Mouse (Mus musculus) liver, embryonic 15.5 days (tissue): ENCODE results near the gene Ech1. TPM values are rescaled to one million over a fixed set of nuclear protein-coding genes. Genes with fewer than 3 reads are reported as not detected.

ENCODE experiments used
- ATAC-seq: fragments of 200-750 bp; cut with Nextera tagmentation; 2 replicates; pipeline ENCODE4 v1.8.0; 2017; ENCODE audit warnings: moderate number of reproducible peaks, mild to moderate bottlenecking, moderate library complexity; ENCODE audit not compliant: insufficient read depth
- H3K27ac ChIP-seq: fragments of 300-500 bp; sonication (generic); replicated peaks from 2 replicates; pipeline ENCODE4 v1.5.1; 2015; ENCODE audit warnings: mild to moderate bottlenecking, inconsistent platforms
- H3K27me3 ChIP-seq: fragments of 300-500 bp; sonication (generic); 2 replicates; pipeline ENCODE4 v1.6.1; 2015; ENCODE audit warnings: mild to moderate bottlenecking, inconsistent platforms
- H3K36me3 ChIP-seq: fragments of 300-500 bp; sonication (generic); replicated peaks from 2 replicates; pipeline ENCODE4 v1.6.1; 2015; ENCODE audit warnings: moderate library complexity, mild to moderate bottlenecking, inconsistent platforms
- H3K4me1 ChIP-seq: fragments of 300-500 bp; sonication (generic); replicated peaks from 2 replicates; pipeline ENCODE4 v1.6.1; 2015; ENCODE audit warnings: inconsistent platforms
- H3K4me2 ChIP-seq: fragments of 300-500 bp; sonication (generic); 2 replicates; pipeline ENCODE4 v1.6.1; 2015; ENCODE audit warnings: moderate library complexity, mild to moderate bottlenecking, inconsistent platforms
- H3K4me3 ChIP-seq: fragments of 300-500 bp; sonication (generic); replicated peaks from 2 replicates; pipeline ENCODE4 v1.5.1; 2015; ENCODE audit warnings: mild to moderate bottlenecking, inconsistent platforms
- H3K9ac ChIP-seq: fragments of 300-500 bp; sonication (generic); 2 replicates; pipeline ENCODE4 v1.6.1; 2015; ENCODE audit warnings: moderate library complexity, mild to moderate bottlenecking, inconsistent platforms
- H3K9me3 ChIP-seq: fragments of 300-500 bp; sonication (generic); replicated peaks from 2 replicates; pipeline ENCODE4 v1.6.1; 2016; ENCODE audit warnings: inconsistent platforms
- WGBS: fragments of 180-500 bp; shearing (Covaris S2); methylation state at CpG from one replicate; pipeline ENCODE4 v1.1.7; 2015; ENCODE audit warnings: mixed read lengths; ENCODE audit not compliant: insufficient replicate concordance; 5-methylcytosine and 5-hydroxymethylcytosine counted together
- polyA plus RNA-seq: library from polyadenylated mRNA; unstranded; fragments of >200 nt; fragmentation: Nextera tagmentation; extraction: Ambion mirVana; gene quantifications from 2 replicates; pipeline ENCODE4 v1.2.1, GENCODE M21; 2015

Ech1 gene
- 125 and 148 TPM in 2 replicates for polyA plus RNA-seq

DNA sequence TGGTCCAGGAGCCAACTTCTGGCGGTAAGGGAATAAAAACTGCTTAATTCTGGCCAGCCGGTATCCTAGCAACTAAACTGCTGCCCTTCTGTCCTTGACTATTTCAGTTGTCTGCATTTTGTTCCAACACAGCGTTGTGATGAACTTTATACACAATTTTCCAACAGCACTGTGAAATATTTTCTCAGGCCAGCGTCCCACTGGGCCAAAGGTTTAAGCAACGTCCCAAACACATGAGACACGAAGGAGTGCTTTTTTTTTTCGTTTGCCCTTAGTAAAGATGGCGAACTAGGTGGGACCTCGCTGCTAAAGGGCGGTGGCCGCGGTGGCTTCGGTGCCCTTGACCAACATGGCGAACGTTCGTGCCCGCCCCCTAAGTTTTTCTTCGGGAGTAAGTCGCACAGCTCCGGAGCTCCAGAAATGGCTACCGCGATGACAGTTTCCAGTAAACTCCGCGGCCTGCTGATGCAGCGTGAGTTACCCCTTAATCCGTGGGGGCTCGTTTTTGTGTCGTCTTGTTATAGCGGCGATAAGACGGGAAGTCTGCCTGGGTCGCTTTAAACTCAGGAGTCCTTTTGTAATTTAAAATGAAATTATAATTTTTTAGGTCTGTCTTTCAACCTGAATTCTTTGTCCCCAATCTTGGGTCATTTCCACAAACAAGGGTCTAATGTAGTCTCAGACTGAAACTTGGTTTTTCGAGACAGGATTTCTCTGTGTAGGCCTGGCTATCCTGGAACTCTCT, at the start of gene Ech1:
Ech1 (plus strand) TSS at position 277 of the 745 bp plus-strand sequence.
- H3K27me3 ChIP-seq: no peaks in the 10 kb centered on the region
- peak within 1 kb of the TSS; percentile 84 for H3K27ac ChIP-seq
- H3K36me3 ChIP-seq: peaks cover 35% of the 10 kb centered on the region
- ATAC-seq: peak; percentile 83
- no peaks in the 10 kb centered on the region for H3K9me3 ChIP-seq
- H3K4me1 ChIP-seq: peaks cover 71% of the 10 kb centered on the region
- 1% methylated on average over 33 of the region's 33 CpGs for WGBS
- H3K4me3 ChIP-seq: peak within 1 kb of the TSS; percentile 63
- H3K4me2 ChIP-seq: peak within 1 kb of the TSS; percentile 74
- H3K9ac ChIP-seq: peak within 1 kb of the TSS; percentile 67

DNA sequence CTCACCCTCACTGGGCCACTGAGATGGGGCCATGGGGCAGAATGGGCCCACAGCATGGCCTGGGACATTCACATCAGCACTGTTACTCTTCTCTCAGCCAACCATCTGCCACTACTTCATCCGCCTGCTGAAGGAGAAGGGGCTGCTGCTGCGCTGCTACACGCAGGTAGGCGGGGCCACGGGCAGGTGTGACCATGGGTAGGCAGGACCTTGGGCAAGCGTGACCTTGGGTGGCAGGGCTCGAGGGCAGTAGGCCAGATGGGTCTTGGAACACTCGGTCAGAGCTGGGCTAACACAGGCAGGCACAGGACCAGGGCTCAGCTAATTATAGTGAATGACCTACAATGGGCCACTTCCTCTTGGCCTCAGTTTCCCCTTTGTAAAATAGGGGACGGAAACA, 46.2 kb upstream of the Ech1 start:
- Histone ChIP-seq H3K4me3 (no peak overlapping the region), H3K9ac (no peak overlapping the region), H3K27me3 (no peaks in the 10 kb centered on the region), H3K27ac (no peak overlapping the region), H3K4me1 (peaks cover 18% of the 10 kb centered on the region), H3K4me2 (no peak overlapping the region), H3K36me3 (0 out of 2 replicates have a peak, but pooled peaks cover 4% of the 10 kb centered on the region), H3K9me3 (no peaks in the 10 kb centered on the region)
- 77% methylated on average over 9 of the region's 9 CpGs for WGBS
- no peak for ATAC-seq

DNA sequence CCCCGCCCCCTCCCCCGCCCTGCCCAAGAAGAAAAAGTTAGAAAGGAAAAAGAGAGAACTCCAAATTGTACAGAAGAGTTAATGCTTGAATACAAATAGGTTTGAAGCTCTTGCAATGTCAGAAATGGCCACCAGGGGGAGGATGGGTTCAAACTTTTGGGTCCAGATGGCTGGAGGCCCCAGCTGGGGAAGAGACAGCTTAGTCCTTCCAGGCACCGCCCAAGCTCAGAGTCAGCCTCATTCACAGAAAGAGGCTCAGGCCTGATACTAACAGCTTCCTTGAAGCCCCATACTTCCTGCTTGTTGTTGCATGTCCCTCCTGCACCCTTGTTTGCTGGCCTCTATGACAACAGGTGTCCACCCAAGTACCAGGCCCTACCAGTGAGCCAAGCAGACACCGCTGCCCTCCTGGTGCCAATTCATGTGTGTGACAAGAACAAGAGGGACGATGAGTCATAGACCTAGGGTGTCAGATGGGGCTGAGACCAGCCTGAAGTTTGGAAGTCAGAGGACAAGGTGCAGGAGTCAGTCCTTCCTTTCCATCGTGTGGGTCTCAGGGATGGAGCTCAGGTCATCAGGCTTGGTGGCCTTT, 44.9 kb upstream of the Ech1 start:
- Histone ChIP-seq H3K4me1 (peaks cover 18% of the 10 kb centered on the region), H3K27ac (peak overlapping the region; percentile 66; the same call in 1 of the 2 replicates), H3K9ac (no peak overlapping the region), H3K4me3 (no peak overlapping the region), H3K9me3 (no peaks in the 10 kb centered on the region), H3K36me3 (0 out of 2 replicates have a peak, but pooled peaks cover 4% of the 10 kb centered on the region), H3K27me3 (no peaks in the 10 kb centered on the region), H3K4me2 (no peak overlapping the region)
- peak; percentile 49; the same call in 1 of the 2 replicates for ATAC-seq
- WGBS: 38% methylated on average over 6 of the region's 6 CpGs

DNA sequence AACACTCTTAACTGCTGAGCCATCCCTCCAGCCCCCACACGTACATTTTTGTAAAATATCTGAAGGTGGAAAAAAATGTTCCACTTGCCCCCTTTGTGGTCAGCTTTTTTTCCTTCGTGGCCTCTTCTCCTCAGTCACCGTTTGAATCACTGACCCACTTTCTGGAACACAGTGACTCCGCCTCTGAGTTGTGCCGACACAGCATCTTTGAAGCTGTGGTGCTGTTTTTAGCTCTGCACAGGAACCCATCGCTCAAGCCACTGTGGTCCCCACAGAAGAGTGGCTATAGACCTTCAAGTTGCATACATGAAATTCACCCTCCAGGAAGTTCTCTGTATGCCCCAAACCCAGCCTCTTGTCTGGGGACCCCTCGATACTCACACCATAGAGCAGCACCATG, 44.2 kb upstream of the Ech1 start:
- Histone ChIP-seq H3K4me3 (no peak overlapping the region), H3K27ac (0 out of 2 replicates have a peak overlapping the region, but pooled peaks have one; percentile 30), H3K9me3 (no peaks in the 10 kb centered on the region), H3K27me3 (no peaks in the 10 kb centered on the region), H3K4me1 (peaks cover 18% of the 10 kb centered on the region), H3K9ac (no peak overlapping the region), H3K36me3 (0 out of 2 replicates have a peak, but pooled peaks cover 4% of the 10 kb centered on the region), H3K4me2 (no peak overlapping the region)
- 40% methylated on average over 7 of the region's 7 CpGs for WGBS
- no peak for ATAC-seq

DNA sequence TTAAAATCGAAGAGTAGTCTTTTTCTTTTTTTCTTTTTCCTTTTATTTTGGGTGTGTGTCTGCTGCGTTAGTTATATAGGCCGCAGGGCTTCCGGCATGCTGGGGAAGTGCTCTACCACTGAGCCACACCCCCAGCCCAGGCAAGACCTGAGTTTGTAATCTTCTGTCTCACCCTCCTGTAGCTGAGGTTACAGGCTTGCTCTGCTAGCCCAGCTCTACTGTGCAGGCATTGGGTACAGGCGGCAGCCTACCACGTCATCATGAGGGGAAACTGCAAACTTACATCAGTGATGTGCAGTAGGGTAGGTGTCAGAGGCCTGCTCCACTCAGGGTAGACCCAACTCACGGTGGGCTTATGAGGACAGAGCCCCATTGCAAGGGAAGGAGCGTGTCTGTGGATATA, 43.8 kb upstream of the Ech1 start:
- Histone ChIP-seq H3K9ac (no peak overlapping the region), H3K4me2 (no peak overlapping the region), H3K27ac (peak overlapping the region; percentile 14; the same call in 1 of the 2 replicates), H3K4me3 (no peak overlapping the region), H3K9me3 (no peaks in the 10 kb centered on the region), H3K27me3 (no peaks in the 10 kb centered on the region), H3K36me3 (0 out of 2 replicates have a peak, but pooled peaks cover 4% of the 10 kb centered on the region), H3K4me1 (peaks cover 18% of the 10 kb centered on the region)
- 66% methylated on average over 8 of the region's 8 CpGs for WGBS
- no peak for ATAC-seq

DNA sequence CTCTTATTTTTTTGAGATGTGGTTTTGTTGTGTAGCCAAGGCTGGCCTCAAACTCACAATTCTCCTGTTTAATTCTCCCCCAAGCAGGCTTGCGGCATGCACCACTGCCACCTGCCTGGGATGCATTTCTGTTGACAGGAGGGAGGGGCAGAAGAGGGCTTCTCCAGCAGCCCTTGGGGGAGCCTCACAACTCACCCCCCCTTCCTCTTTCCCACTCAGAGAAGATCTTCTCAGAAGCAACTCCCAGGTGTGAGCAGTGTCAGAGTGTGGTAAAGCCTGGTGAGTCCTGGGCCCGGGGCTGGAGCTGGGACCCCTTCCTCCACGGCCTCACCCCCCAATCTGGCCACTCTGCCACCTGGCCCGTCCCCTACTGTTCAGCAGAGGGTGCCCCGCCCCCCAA, 39.9 kb upstream of the Ech1 start:
- no peaks in the 10 kb centered on the region for H3K9me3 ChIP-seq
- H3K27ac ChIP-seq: no peak overlapping the region
- H3K9ac ChIP-seq: no peak overlapping the region
- no peaks in the 10 kb centered on the region for H3K27me3 ChIP-seq
- H3K36me3 ChIP-seq: 0 out of 2 replicates have a peak, but pooled peaks cover 4% of the 10 kb centered on the region
- no peak overlapping the region for H3K4me2 ChIP-seq
- ATAC-seq: no peak
- no peak overlapping the region for H3K4me3 ChIP-seq
- peaks cover 18% of the 10 kb centered on the region for H3K4me1 ChIP-seq
- 56% methylated on average over 5 of the region's 5 CpGs for WGBS

DNA sequence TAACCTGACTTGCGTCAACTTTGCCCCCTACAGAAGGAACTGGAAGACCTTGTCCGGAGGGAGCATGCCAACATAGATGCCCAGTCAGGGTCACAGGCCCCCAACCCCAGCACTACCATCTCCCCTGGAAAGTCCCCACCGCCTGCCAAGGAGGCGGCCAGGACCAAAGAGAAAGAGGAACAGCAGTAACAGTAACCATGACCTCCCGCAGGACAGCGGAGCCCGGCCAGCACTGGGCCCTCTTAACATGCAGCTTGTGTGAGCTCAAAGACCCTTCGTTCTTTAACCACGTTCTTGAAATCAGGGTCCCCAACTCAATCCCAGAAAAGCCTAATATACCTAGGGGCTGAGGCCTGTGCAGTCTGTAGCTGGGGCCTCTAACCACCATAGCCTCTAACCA, 37.1 kb upstream of the Ech1 start:
- no peak for ATAC-seq
- H3K27me3 ChIP-seq: no peaks in the 10 kb centered on the region
- 0 out of 2 replicates have a peak, but pooled peaks cover under 1% of the 10 kb centered on the region for H3K36me3 ChIP-seq
- no peak overlapping the region for H3K27ac ChIP-seq
- no peaks in the 10 kb centered on the region for H3K9me3 ChIP-seq
- peaks cover 13% of the 10 kb centered on the region for H3K4me1 ChIP-seq
- H3K9ac ChIP-seq: no peak overlapping the region
- no peak overlapping the region for H3K4me3 ChIP-seq
- no peak overlapping the region for H3K4me2 ChIP-seq
- WGBS: 75% methylated on average over 9 of the region's 9 CpGs

DNA sequence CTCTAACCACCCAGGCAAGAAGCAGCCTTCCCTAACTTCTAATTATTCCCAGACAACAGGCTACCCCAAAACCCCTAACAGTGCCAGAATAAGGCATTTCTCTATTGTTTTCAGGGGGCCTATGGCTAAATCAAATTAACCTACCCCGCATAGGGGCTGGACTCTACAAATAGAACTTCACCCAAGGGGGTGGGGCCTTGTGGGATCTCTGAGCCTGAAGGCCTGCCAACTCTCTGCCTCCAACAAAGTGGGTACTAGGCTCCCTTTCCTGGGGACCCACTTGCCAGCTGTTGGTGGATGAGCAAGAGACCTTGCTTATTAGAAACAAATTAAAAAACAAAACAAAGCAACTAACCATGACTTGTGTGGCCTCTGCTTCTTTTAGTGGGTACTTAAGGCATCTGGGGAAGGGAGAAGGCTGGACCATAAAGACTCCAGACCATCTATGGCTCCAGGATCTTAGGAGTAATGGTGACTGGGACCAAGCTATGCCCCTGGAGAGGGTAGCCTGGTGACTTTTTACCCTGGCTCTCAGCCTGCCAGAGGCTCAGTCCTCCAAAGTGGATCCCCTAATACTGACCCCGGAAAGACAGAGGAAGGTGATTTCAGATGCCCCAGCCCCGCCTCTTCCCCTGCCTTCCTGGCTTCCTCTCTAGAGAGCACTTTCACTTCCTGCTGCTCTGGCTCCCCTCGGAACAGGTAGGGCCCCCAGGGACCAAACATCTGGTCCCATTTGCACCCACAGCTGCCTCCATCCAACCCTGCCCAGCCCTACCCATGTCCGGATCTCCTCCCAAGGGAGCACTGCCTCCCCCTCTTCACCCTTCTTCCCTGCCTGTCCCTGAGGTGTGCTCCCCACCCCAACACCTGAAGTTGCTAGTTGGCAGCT, 36.5 kb upstream of the Ech1 start, which contains the start of gene Rinl:
Rinl (plus strand) TSS at position 663 of the 889 bp plus-strand sequence.
- no peaks in the 10 kb centered on the region for H3K36me3 ChIP-seq
- H3K4me2 ChIP-seq: peak within 1 kb of the TSS; percentile 7; the same call in 1 of the 2 replicates
- H3K9ac ChIP-seq: peak within 1 kb of the TSS; percentile 15; the same call in 1 of the 2 replicates
- H3K27ac ChIP-seq: no peak within 1 kb of the TSS
- ATAC-seq: no peak
- 34% methylated on average over 5 of the region's 5 CpGs for WGBS
- H3K4me3 ChIP-seq: peak within 1 kb of the TSS; percentile 36
- peaks cover 13% of the 10 kb centered on the region for H3K4me1 ChIP-seq
- no peaks in the 10 kb centered on the region for H3K9me3 ChIP-seq
- H3K27me3 ChIP-seq: no peaks in the 10 kb centered on the region

DNA sequence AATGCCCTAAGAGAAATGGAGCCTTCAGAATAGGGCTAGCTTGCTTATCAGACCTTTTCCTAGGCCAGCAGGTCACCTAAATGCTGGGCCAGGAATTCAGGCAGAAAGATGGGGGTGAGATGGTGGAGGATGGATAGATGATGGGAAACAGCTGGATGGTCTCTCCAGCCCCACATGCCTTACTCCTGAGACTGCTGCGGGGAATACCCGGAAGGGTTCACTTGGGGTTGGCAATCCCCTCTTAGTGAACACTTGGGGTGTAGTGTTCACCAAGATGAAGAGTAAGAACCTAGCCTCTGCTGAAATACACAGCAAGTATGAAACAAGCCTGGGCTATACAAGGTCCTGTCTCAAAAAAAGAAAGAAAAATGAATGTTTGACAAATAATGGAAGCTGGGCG, 35.8 kb upstream of the Ech1 start:
- Histone ChIP-seq H3K9ac (peak overlapping the region; percentile 15; the same call in 1 of the 2 replicates), H3K4me3 (peak overlapping the region; percentile 36)

DNA sequence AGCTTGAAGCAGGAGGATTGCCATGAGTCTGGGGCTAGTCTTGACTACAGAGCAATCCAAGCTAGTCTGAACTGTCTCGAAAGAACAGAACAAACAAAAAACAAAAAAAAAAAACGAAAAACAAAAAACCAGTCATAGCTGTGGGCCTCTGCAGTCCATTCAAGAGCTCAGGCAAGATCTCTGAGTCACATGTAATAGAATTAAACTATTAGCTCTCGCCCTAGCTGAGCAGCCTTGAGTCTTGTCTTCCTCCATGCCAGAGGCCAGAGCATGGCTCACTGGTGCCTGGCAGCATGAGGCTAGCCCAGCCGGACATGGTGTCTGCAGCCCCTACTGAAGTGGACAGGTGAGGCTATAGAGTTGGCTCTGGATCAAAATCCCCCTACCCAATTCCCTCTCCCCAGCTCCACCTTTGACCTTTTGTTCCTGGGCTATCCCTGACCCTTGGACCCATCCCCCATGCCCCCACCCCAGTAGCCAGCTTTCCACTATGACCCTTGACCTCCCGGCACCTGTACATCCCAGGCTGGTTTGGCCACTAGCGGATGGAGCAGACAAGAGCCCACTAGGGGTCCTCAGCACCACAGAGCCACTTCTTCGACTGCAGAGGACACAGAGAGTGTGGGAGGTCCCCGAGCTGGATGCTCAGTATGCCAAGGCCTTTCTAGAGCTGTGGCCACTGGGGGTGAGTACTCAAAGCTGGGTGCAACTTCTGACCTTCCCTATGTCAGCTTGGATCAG, 34.8 kb upstream of the Ech1 start:
- 45% methylated on average over 8 of the region's 8 CpGs for WGBS
- no peak for ATAC-seq
- H3K9ac ChIP-seq: no peak overlapping the region
- H3K4me2 ChIP-seq: no peak overlapping the region
- H3K4me1 ChIP-seq: peaks cover 13% of the 10 kb centered on the region
- no peaks in the 10 kb centered on the region for H3K27me3 ChIP-seq
- no peak overlapping the region for H3K27ac ChIP-seq
- no peaks in the 10 kb centered on the region for H3K36me3 ChIP-seq
- no peak overlapping the region for H3K4me3 ChIP-seq
- H3K9me3 ChIP-seq: no peaks in the 10 kb centered on the region

More for the DNA sequence above, 35.8 kb upstream of the Ech1 start:
- no peaks in the 10 kb centered on the region for H3K9me3 ChIP-seq
- H3K4me1 ChIP-seq: peaks cover 13% of the 10 kb centered on the region
- no peaks in the 10 kb centered on the region for H3K27me3 ChIP-seq
- ATAC-seq: no peak
- H3K36me3 ChIP-seq: no peaks in the 10 kb centered on the region
- peak overlapping the region; percentile 7; the same call in 1 of the 2 replicates for H3K4me2 ChIP-seq
- no peak overlapping the region for H3K27ac ChIP-seq
- WGBS: 69% methylated on average over 3 of the region's 3 CpGs
